Mouse (Mus musculus): ENCODE measurements around the gene Hadh.

- TF ChIP-seq CTCF (IDR thresholded peaks at IDR 0.05; ENCODE audit: low read depth) (no peak), EP300 (IDR thresholded peaks at IDR 0.05; ENCODE audit: low read depth) (no peak)
Observed at GRCm38 (mm10) chr3:131186193-131186592, 85.7 kb downstream of the Hadh start.

Data from liver, postnatal 0 days (tissue).